Mouse (Mus musculus): ENCODE data around the gene Mrgprx1. TPM values are rescaled to one million over a fixed set of nuclear protein-coding genes. Genes with fewer than 3 reads are reported as not detected.

Gene Mrgprx1
- polyA plus RNA-seq (2015; fragmentation: Nextera tagmentation; extraction: Ambion mirVana) = 0.31 and 0.81 TPM in 2 replicates

- H3K4me1 ChIP-seq = no peaks in the 10 kb centered on the region
- H3K27me3 ChIP-seq (replicated peaks) = no peaks in the 10 kb centered on the region
- H3K36me3 ChIP-seq = no peaks in the 10 kb centered on the region
- H3K4me2 ChIP-seq = no peak within 1 kb of the TSS
- no peak for ATAC-seq (ENCODE audit: low FRiP score)
- H3K27ac ChIP-seq (replicated peaks) = no peak within 1 kb of the TSS
- no peak within 1 kb of the TSS for H3K4me3 ChIP-seq (replicated peaks)
- no peaks in the 10 kb centered on the region for H3K9me3 ChIP-seq (replicated peaks)
- H3K9ac ChIP-seq (replicated peaks) = no peak within 1 kb of the TSS
- WGBS = 85% methylated on average over 3 of the region's 3 CpGs
Measured at GRCm38 (mm10) chr7:48027497-48027896, at the start of gene Mrgprx1. Mrgprx1 (minus strand) TSS chr7:48027597.

DNA sequence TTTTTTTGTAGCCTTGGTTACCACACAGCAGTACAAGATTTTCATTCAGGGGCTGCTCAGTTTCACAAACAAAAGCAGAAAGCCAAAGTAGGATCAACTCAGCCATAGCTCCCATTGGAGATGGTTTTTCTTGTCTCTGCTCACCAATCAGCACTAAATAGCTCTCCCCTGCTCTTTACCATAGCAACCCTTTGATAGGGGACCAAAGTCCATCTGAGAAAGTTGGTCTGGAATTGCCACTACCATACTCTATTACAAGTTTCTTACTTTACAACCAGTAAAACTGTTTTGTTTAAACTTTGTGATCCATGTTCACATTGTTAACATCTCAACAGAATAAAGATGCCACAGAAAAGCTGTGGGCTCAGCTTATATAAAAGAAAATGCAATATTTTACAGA, 48.1 kb upstream of the Mrgprx1 start:
- H3K27ac ChIP-seq (replicated peaks) = no peak overlapping the region
- no peak for ATAC-seq (ENCODE audit: low FRiP score)

GRCm38 (mm10) chr7:48046475-48047185, 19.2 kb upstream of the Mrgprx1 start:
- Histone ChIP-seq H3K9me3 (replicated peaks) (no peaks in the 10 kb centered on the region), H3K4me1 (no peaks in the 10 kb centered on the region), H3K36me3 (no peaks in the 10 kb centered on the region), H3K27me3 (replicated peaks) (no peaks in the 10 kb centered on the region), H3K4me2 (no peak overlapping the region), H3K27ac (replicated peaks) (no peak overlapping the region), H3K4me3 (replicated peaks) (no peak overlapping the region), H3K9ac (replicated peaks) (no peak overlapping the region)
- no peak for ATAC-seq (ENCODE audit: low FRiP score)
- 88% methylated on average over 4 of the region's 4 CpGs for WGBS

More for the DNA sequence above, 48.1 kb upstream of the Mrgprx1 start:
- no peak overlapping the region for H3K4me3 ChIP-seq (replicated peaks)
- no peaks in the 10 kb centered on the region for H3K36me3 ChIP-seq
- no peak overlapping the region for H3K4me2 ChIP-seq
- H3K27me3 ChIP-seq (replicated peaks) = no peaks in the 10 kb centered on the region
- no peaks in the 10 kb centered on the region for H3K9me3 ChIP-seq (replicated peaks)
- H3K9ac ChIP-seq (replicated peaks) = no peak overlapping the region
- H3K4me1 ChIP-seq = no peaks in the 10 kb centered on the region

DNA sequence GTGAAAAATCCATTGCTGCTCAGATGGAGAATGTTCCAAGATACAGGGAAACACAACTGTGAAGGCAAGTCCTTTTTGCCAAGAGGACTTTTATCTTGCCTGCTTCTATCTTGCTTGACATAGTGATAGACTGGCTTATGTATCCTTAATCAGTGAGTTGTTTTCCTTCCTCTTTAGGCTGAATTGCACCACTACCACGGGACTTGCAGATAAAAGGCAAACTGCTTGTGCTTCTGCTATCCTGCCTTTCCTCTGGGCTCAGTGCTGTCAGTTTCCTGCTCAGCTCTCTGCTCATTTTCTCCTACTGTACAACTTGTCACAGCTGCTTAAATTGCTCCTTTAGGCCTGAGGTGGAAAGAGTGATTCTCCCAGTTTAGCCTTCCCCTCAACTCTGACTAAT, 16.6 kb upstream of the Mrgprx1 start:
- Histone ChIP-seq H3K9me3 (replicated peaks) (no peaks in the 10 kb centered on the region), H3K4me1 (no peaks in the 10 kb centered on the region), H3K27ac (replicated peaks) (no peak overlapping the region), H3K27me3 (replicated peaks) (no peaks in the 10 kb centered on the region), H3K9ac (replicated peaks) (no peak overlapping the region), H3K4me3 (replicated peaks) (no peak overlapping the region), H3K36me3 (no peaks in the 10 kb centered on the region), H3K4me2 (no peak overlapping the region)
- ATAC-seq (ENCODE audit: low FRiP score) = no peak
- 55% methylated on average over 1 of the region's 1 CpGs for WGBS

DNA sequence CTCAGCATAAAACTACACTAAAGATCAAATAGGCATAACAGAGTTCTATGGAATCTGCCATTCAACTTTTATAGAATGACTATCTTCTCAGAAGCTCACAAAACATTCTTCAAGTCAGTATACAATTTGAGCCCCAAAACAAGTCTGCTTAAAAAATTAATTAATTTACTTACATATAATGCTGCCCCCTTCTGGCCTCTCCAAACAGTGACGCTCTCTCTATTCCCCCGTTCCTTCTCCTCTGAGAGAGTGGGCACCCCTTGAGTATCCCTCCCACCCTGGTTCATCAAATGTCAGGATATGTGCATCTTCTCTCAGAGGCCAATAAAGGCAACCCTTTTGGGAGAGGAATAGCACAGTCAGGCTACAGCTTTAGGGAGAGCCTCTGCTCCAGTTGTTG, 9.5 kb downstream of the Mrgprx1 start:
- H3K4me2 ChIP-seq = no peak overlapping the region
- H3K9ac ChIP-seq (replicated peaks) = no peak overlapping the region
- no peaks in the 10 kb centered on the region for H3K36me3 ChIP-seq
- H3K4me3 ChIP-seq (replicated peaks) = no peak overlapping the region
- no peaks in the 10 kb centered on the region for H3K9me3 ChIP-seq (replicated peaks)
- WGBS = 68% methylated on average over 2 of the region's 2 CpGs
- H3K27ac ChIP-seq (replicated peaks) = no peak overlapping the region
- no peak for ATAC-seq (ENCODE audit: low FRiP score)
- H3K4me1 ChIP-seq = no peaks in the 10 kb centered on the region
- H3K27me3 ChIP-seq (replicated peaks) = no peaks in the 10 kb centered on the region

- Histone ChIP-seq H3K4me1 (no peaks in the 10 kb centered on the region), H3K9ac (replicated peaks) (no peak overlapping the region), H3K27ac (replicated peaks) (no peak overlapping the region), H3K4me2 (no peak overlapping the region), H3K4me3 (replicated peaks) (no peak overlapping the region), H3K9me3 (replicated peaks) (no peaks in the 10 kb centered on the region), H3K36me3 (no peaks in the 10 kb centered on the region), H3K27me3 (replicated peaks) (no peaks in the 10 kb centered on the region)
- no peak for ATAC-seq (ENCODE audit: low FRiP score)
- 79% methylated on average over 3 of the region's 3 CpGs for WGBS
Measured at GRCm38 (mm10) chr7:47995689-47996088, 31.7 kb downstream of the Mrgprx1 start.

DNA sequence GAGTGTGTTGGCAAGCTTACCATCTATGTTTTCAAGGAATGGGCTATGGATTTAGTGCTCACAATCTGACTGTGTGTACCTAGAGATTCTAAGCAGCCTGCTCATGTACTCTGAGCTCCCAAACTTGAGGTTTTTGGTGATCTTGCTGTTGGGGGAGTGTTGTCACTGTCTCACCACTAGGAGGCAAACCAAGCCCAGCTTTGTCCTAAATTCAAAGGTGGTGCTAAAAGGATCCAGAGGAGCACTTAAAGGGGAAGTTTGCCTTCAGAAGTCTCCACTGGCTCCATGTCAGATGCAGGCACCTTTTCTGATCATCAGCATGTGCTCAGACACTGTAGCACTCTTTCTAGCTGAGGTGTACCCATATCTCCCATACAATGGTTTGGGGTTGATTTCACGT, 40.6 kb downstream of the Mrgprx1 start:
- no peaks in the 10 kb centered on the region for H3K27me3 ChIP-seq (replicated peaks)
- no peak overlapping the region for H3K4me2 ChIP-seq
- no peaks in the 10 kb centered on the region for H3K4me1 ChIP-seq
- no peaks in the 10 kb centered on the region for H3K9me3 ChIP-seq (replicated peaks)
- ATAC-seq (ENCODE audit: low FRiP score) = no peak
- no peaks in the 10 kb centered on the region for H3K36me3 ChIP-seq
- WGBS = 73% methylated on average over 1 of the region's 1 CpGs
- H3K27ac ChIP-seq (replicated peaks) = no peak overlapping the region
- H3K4me3 ChIP-seq (replicated peaks) = no peak overlapping the region
- H3K9ac ChIP-seq (replicated peaks) = no peak overlapping the region

GRCm38 (mm10) chr7:47981995-47982394, 45.4 kb downstream of the Mrgprx1 start, which contains the start of gene Mrgpra4:
Mrgpra4 (minus strand) TSS chr7:47982095.
- WGBS = 57% methylated on average over 1 of the region's 1 CpGs
- Histone ChIP-seq H3K4me1 (no peaks in the 10 kb centered on the region), H3K4me3 (replicated peaks) (no peak within 1 kb of the TSS), H3K4me2 (no peak within 1 kb of the TSS), H3K36me3 (no peaks in the 10 kb centered on the region), H3K27ac (replicated peaks) (no peak within 1 kb of the TSS), H3K9ac (replicated peaks) (no peak within 1 kb of the TSS), H3K27me3 (replicated peaks) (no peaks in the 10 kb centered on the region), H3K9me3 (replicated peaks) (no peaks in the 10 kb centered on the region)
- ATAC-seq (ENCODE audit: low FRiP score) = no peak

Other genes with a start within 250 kb of the Mrgprx1 start
- gene Mrgpra4, start 45.5 kb downstream of the Mrgprx1 start, polyA plus RNA-seq (2015; fragmentation: Nextera tagmentation; extraction: Ambion mirVana) = not detected in 2 replicates
- not detected in 2 replicates for gene Mrgprb5, start 141.4 kb upstream of the Mrgprx1 start, polyA plus RNA-seq (2015; fragmentation: Nextera tagmentation; extraction: Ambion mirVana)
- not detected in 2 replicates for gene Mrgprb4, start 171.7 kb upstream of the Mrgprx1 start, polyA plus RNA-seq (2015; fragmentation: Nextera tagmentation; extraction: Ambion mirVana)